Mouse (Mus musculus): ENCODE results near the gene Gna13. TPM values are rescaled to one million over a fixed set of nuclear protein-coding genes. Genes with fewer than 3 reads are reported as not detected.

The Gna13 gene
- polyA plus RNA-seq, 1 experiment = 22.0 TPM

- TF ChIP-seq CTCF (IDR thresholded peaks at IDR 0.05; ENCODE audit: extremely low read depth, insufficient read depth, insufficient read length, insufficient replicate concordance) (no peak), POLR2A (IDR thresholded peaks at IDR 0.05; ENCODE audit: low read depth, low read length) (no peak)
- Histone ChIP-seq H3K4me3 (ENCODE audit: extremely low read depth, insufficient read depth, insufficient read length) (no peak overlapping the region), H3K27ac (ENCODE audit: insufficient read depth, low read length) (no peak overlapping the region), H3K36me3 (ENCODE audit: control insufficient read depth, insufficient read depth, low read length) (peaks cover 13% of the 10 kb centered on the region), H3K27me3 (ENCODE audit: control insufficient read depth, insufficient read depth, low read length) (no peaks in the 10 kb centered on the region), H3K4me1 (ENCODE audit: control insufficient read depth, insufficient read depth, insufficient read length) (peaks cover 30% of the 10 kb centered on the region)
- 93% methylated on average over 5 of the region's 5 CpGs for WGBS
- DNase-seq (ENCODE audit: low read depth in 1 of 2, low spot score in 2 of 2) = no peak
Measured at GRCm38 (mm10) chr11:109365818-109366217, 3.2 kb downstream of the Gna13 start.

- Histone ChIP-seq H3K36me3 (ENCODE audit: control insufficient read depth, insufficient read depth, low read length) (peaks cover 14% of the 10 kb centered on the region), H3K27ac (ENCODE audit: insufficient read depth, low read length) (no peak overlapping the region), H3K27me3 (ENCODE audit: control insufficient read depth, insufficient read depth, low read length) (no peaks in the 10 kb centered on the region), H3K4me3 (ENCODE audit: extremely low read depth, insufficient read depth, insufficient read length) (no peak overlapping the region), H3K4me1 (ENCODE audit: control insufficient read depth, insufficient read depth, insufficient read length) (peaks cover 25% of the 10 kb centered on the region)
- 77% methylated on average over 15 of the region's 15 CpGs for WGBS
- DNase-seq (ENCODE audit: low read depth in 1 of 2, low spot score in 2 of 2) = no peak
- no peak for TF ChIP-seq POLR2A (IDR thresholded peaks at IDR 0.05; ENCODE audit: low read depth, low read length)
- no peak for TF ChIP-seq CTCF (IDR thresholded peaks at IDR 0.05; ENCODE audit: extremely low read depth, insufficient read depth, insufficient read length, insufficient replicate concordance)
Measured at GRCm38 (mm10) chr11:109366802-109367579, 4.4 kb downstream of the Gna13 start.

GRCm38 (mm10) chr11:109369026-109369637 lies 6.5 kb downstream of the Gna13 start:
- Histone ChIP-seq H3K4me1 (ENCODE audit: control insufficient read depth, insufficient read depth, insufficient read length) (peaks cover 26% of the 10 kb centered on the region), H3K27me3 (ENCODE audit: control insufficient read depth, insufficient read depth, low read length) (no peaks in the 10 kb centered on the region), H3K4me3 (ENCODE audit: extremely low read depth, insufficient read depth, insufficient read length) (no peak overlapping the region), H3K36me3 (ENCODE audit: control insufficient read depth, insufficient read depth, low read length) (peaks cover 15% of the 10 kb centered on the region), H3K27ac (ENCODE audit: insufficient read depth, low read length) (peak overlapping the region; percentile 63)
- 39% methylated on average over 3 of the region's 3 CpGs for WGBS
- no peak for TF ChIP-seq CTCF (IDR thresholded peaks at IDR 0.05; ENCODE audit: extremely low read depth, insufficient read depth, insufficient read length, insufficient replicate concordance)
- TF ChIP-seq POLR2A (IDR thresholded peaks at IDR 0.05; ENCODE audit: low read depth, low read length) = no peak
- no peak for DNase-seq (ENCODE audit: low read depth in 1 of 2, low spot score in 2 of 2)

GRCm38 (mm10) chr11:109375412-109375811 lies 12.8 kb downstream of the Gna13 start:
- peak overlapping the region; percentile 58; the same call in 1 of the 2 replicates for H3K27ac ChIP-seq (ENCODE audit: insufficient read depth, low read length)
- DNase-seq (ENCODE audit: low read depth in 1 of 2, low spot score in 2 of 2) = peak in 1 of 2 experiments; percentile 57
- WGBS = 35% methylated on average over 7 of the region's 7 CpGs
- no peaks in the 10 kb centered on the region for H3K27me3 ChIP-seq (ENCODE audit: control insufficient read depth, insufficient read depth, low read length)
- H3K4me3 ChIP-seq (ENCODE audit: extremely low read depth, insufficient read depth, insufficient read length) = no peak overlapping the region
- TF ChIP-seq CTCF (IDR thresholded peaks at IDR 0.05; ENCODE audit: extremely low read depth, insufficient read depth, insufficient read length, insufficient replicate concordance) = no peak
- no peak for TF ChIP-seq POLR2A (IDR thresholded peaks at IDR 0.05; ENCODE audit: low read depth, low read length)
- peaks cover 1% of the 10 kb centered on the region; the same call in 1 of the 2 replicates for H3K36me3 ChIP-seq (ENCODE audit: control insufficient read depth, insufficient read depth, low read length)
- peaks cover 26% of the 10 kb centered on the region for H3K4me1 ChIP-seq (ENCODE audit: control insufficient read depth, insufficient read depth, insufficient read length)

- TF ChIP-seq POLR2A (IDR thresholded peaks at IDR 0.05; ENCODE audit: low read depth, low read length) = no peak
- TF ChIP-seq CTCF (IDR thresholded peaks at IDR 0.05; ENCODE audit: extremely low read depth, insufficient read depth, insufficient read length, insufficient replicate concordance) = no peak
- Histone ChIP-seq H3K27ac (ENCODE audit: insufficient read depth, low read length) (no peak overlapping the region), H3K27me3 (ENCODE audit: control insufficient read depth, insufficient read depth, low read length) (no peaks in the 10 kb centered on the region), H3K36me3 (ENCODE audit: control insufficient read depth, insufficient read depth, low read length) (peaks cover 1% of the 10 kb centered on the region; the same call in 1 of the 2 replicates), H3K4me3 (ENCODE audit: extremely low read depth, insufficient read depth, insufficient read length) (no peak overlapping the region), H3K4me1 (ENCODE audit: control insufficient read depth, insufficient read depth, insufficient read length) (peaks cover 29% of the 10 kb centered on the region)
- 68% methylated on average over 7 of the region's 7 CpGs for WGBS
- no peak for DNase-seq (ENCODE audit: low read depth in 1 of 2, low spot score in 2 of 2)
Measured at GRCm38 (mm10) chr11:109376484-109377143, 14.0 kb downstream of the Gna13 start.

- Histone ChIP-seq H3K27ac (ENCODE audit: insufficient read depth, low read length) (no peak overlapping the region), H3K36me3 (ENCODE audit: control insufficient read depth, insufficient read depth, low read length) (no peaks in the 10 kb centered on the region), H3K4me3 (ENCODE audit: extremely low read depth, insufficient read depth, insufficient read length) (no peak overlapping the region), H3K4me1 (ENCODE audit: control insufficient read depth, insufficient read depth, insufficient read length) (peaks cover 26% of the 10 kb centered on the region), H3K27me3 (ENCODE audit: control insufficient read depth, insufficient read depth, low read length) (no peaks in the 10 kb centered on the region)
- WGBS = 32% methylated on average over 10 of the region's 10 CpGs
- no peak for DNase-seq (ENCODE audit: low read depth in 1 of 2, low spot score in 2 of 2)
- no peak for TF ChIP-seq CTCF (IDR thresholded peaks at IDR 0.05; ENCODE audit: extremely low read depth, insufficient read depth, insufficient read length, insufficient replicate concordance)
- no peak for TF ChIP-seq POLR2A (IDR thresholded peaks at IDR 0.05; ENCODE audit: low read depth, low read length)
Measured at GRCm38 (mm10) chr11:109377477-109377876, 14.8 kb downstream of the Gna13 start.

All from spleen, adult 2 months (tissue).